Mouse (Mus musculus) lung, postnatal 0 days (tissue): ENCODE results near the gene Cacna1i.

Experiments used
- CTCF ChIP-seq: IDR thresholded peaks from 2 replicates; pipeline ENCODE4 v1.5.1; 2016; ENCODE audit warnings: antibody characterized with exemption, mild to moderate bottlenecking
- EP300 ChIP-seq: IDR thresholded peaks from 2 replicates; pipeline ENCODE4 v1.6.1; 2016; ENCODE audit warnings: antibody characterized with exemption, mild to moderate bottlenecking, control low read depth

DNA sequence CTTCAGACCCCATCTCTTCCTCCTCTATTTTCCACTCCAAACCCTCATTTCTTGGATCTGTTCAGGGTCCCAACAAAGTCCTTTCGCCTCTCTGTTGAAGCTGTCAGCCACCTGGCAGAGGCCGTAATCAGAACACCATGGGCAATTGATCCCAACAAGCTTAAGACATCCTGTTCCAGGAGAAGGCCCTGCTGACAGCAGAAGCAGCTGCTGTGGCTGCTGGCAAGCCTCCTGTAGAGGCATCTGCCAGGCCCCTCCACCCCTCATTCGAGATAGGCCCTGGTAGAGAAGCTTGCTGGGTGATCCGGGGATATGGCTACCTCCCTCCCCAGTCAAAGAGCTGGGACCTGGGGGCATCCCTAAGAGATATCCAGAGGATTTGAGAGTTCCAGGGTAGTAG is 126.0 kb downstream of the Cacna1i start:
- TF ChIP-seq CTCF (no peak), EP300 (no peak)
